Mouse (Mus musculus): ENCODE data around the gene Fgfbp1. TPM values are rescaled to one million over a fixed set of nuclear protein-coding genes. Genes with fewer than 3 reads are reported as not detected.

Fgfbp1 gene
- polyA plus RNA-seq (2015; fragmentation: Nextera tagmentation; extraction: Ambion mirVana) = 5.1 and 6.6 TPM in 2 replicates

DNA sequence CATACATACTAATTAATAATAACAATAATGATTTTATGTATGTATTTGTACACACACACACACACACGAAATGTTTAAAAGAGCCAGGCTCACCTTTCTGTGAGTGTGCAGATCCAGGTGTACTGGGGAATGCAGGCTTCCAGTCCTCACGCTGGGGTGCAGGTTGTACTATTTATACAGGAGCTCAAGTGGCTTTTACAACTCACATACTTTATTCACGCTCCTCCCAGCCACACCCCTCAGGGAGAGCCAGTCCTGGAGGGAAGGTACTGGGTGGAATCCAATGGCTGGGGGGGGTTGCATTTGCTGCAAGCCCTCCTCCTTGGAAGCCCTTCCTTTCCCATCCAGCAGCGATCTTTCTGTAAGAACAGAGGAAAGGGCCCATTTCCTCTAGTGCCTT, at the start of gene Fgfbp1:
Fgfbp1 (minus strand) TSS at position 160 of the 400 bp plus-strand sequence.
- ATAC-seq (replicated peaks; ENCODE audit: low FRiP score) = no peak
- WGBS = 53% methylated on average over 4 of the region's 4 CpGs
- Histone ChIP-seq H3K9me3 (replicated peaks) (no peaks in the 10 kb centered on the region), H3K36me3 (no peaks in the 10 kb centered on the region), H3K27ac (no peak within 1 kb of the TSS), H3K27me3 (no peaks in the 10 kb centered on the region), H3K4me3 (replicated peaks) (no peak within 1 kb of the TSS), H3K4me1 (peaks cover 10% of the 10 kb centered on the region; the same call in 1 of the 2 replicates), H3K4me2 (no peak within 1 kb of the TSS), H3K9ac (no peak within 1 kb of the TSS)

DNA sequence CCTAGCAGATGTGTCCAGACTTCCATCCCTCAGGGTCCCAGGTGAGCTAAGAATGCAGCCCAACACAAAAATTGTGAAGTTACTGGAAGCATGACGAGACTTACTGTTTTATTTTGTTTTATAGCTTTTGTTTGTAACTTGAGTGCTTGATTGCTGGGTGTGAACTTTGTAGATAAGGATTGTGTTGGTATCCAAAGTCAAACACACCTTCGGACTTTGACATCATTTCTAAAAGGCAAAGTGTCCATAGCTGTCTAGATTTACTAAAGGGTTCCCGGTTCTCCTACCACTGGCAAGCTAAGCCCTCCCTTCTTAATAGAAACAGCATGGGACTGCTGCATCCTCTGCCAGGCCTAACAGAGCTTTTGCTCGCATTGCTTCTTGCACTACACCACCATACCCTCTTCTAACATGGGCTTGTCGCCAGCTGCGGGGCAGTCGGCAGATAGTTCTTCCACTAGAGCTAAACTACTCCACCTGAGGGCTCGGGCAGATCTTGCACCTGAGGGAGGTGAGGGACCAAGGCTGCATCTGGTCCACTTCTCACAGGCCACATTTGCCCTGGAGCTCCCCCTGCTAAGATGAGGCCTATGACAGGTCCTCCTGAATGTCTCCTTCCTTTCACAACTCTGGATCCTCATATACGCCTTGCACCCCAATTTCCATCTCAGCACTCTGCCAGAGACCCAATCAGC, 16.9 kb upstream of the Fgfbp1 start:
- H3K4me3 ChIP-seq (replicated peaks) = no peak overlapping the region
- no peaks in the 10 kb centered on the region for H3K4me1 ChIP-seq
- peaks cover 30% of the 10 kb centered on the region for H3K36me3 ChIP-seq
- ATAC-seq (replicated peaks; ENCODE audit: low FRiP score) = no peak
- H3K27ac ChIP-seq = no peak overlapping the region
- H3K9me3 ChIP-seq (replicated peaks) = no peaks in the 10 kb centered on the region
- 91% methylated on average over 9 of the region's 9 CpGs for WGBS
- no peaks in the 10 kb centered on the region for H3K27me3 ChIP-seq
- no peak overlapping the region for H3K4me2 ChIP-seq
- no peak overlapping the region for H3K9ac ChIP-seq

DNA sequence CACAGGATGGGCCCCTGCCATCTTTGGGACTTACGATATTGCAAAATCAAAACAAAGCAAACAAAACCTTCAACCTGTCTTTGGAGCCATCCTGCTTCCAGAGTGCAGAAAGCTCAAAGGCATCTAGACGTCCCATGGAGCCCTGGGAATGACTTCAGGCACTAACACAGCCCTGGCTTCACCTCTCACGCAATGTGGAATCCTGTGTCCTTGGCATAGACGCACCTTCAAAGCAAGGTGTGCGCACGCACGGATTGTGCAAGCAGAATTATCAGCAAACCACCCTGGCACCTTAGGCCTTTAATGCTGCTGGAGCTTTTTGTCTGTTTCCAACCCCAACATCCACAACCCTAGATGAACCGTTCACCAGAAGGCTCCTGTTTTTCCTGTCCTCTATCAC, 16.0 kb upstream of the Fgfbp1 start:
- no peaks in the 10 kb centered on the region for H3K4me1 ChIP-seq
- no peak overlapping the region for H3K4me2 ChIP-seq
- ATAC-seq (replicated peaks; ENCODE audit: low FRiP score) = no peak
- H3K9ac ChIP-seq = no peak overlapping the region
- no peaks in the 10 kb centered on the region for H3K9me3 ChIP-seq (replicated peaks)
- WGBS = 88% methylated on average over 8 of the region's 8 CpGs
- no peak overlapping the region for H3K4me3 ChIP-seq (replicated peaks)
- no peak overlapping the region for H3K27ac ChIP-seq
- H3K27me3 ChIP-seq = no peaks in the 10 kb centered on the region
- peaks cover 22% of the 10 kb centered on the region for H3K36me3 ChIP-seq

DNA sequence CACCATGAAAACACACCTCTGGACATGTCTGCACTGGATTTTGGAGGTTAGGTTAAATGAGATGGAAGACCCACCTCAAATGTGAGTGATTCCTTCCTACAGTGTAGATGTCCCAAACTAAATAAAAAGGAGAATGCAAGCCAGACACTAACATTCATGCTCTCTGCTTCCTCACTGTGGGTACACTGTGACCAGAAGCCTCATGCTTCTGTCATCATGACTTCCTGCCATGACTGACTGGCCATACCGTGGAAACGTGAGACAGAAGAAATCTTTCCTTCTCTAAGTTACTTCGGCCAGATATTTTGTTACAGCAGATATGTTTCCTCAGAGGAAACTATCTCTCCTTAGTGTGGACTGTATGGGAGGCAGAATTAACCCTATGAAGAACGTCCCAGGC, 14.6 kb upstream of the Fgfbp1 start:
- Histone ChIP-seq H3K27me3 (no peaks in the 10 kb centered on the region), H3K4me3 (replicated peaks) (no peak overlapping the region), H3K36me3 (peaks cover 10% of the 10 kb centered on the region), H3K27ac (no peak overlapping the region), H3K9me3 (replicated peaks) (no peaks in the 10 kb centered on the region), H3K9ac (no peak overlapping the region), H3K4me2 (no peak overlapping the region), H3K4me1 (no peaks in the 10 kb centered on the region)
- ATAC-seq (replicated peaks; ENCODE audit: low FRiP score) = no peak
- 50% methylated on average over 4 of the region's 4 CpGs for WGBS

DNA sequence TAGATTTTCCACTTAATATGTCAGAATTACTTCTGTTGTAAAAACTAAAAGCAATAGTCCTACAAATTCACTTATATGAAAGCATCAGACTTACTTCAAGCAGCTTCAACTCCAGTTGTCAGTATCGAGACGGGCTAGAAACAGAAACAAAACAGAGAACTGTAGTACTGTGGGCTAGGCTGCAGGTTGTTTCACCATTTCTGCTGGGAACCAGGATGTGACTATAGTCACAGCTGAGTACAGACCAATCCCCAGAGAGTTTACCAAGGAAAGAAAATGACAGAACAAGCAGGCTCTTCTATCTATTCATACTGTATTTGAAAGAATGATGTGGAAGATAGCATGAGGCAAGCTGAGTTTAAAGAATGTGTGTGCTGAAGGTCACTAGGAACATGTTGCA, 13.4 kb upstream of the Fgfbp1 start:
- Histone ChIP-seq H3K4me2 (no peak overlapping the region), H3K4me3 (replicated peaks) (no peak overlapping the region), H3K36me3 (peaks cover 2% of the 10 kb centered on the region), H3K4me1 (no peaks in the 10 kb centered on the region), H3K9me3 (replicated peaks) (no peaks in the 10 kb centered on the region), H3K9ac (no peak overlapping the region), H3K27me3 (no peaks in the 10 kb centered on the region), H3K27ac (no peak overlapping the region)
- ATAC-seq (replicated peaks; ENCODE audit: low FRiP score) = no peak
- WGBS = 90% methylated on average over 2 of the region's 2 CpGs

DNA sequence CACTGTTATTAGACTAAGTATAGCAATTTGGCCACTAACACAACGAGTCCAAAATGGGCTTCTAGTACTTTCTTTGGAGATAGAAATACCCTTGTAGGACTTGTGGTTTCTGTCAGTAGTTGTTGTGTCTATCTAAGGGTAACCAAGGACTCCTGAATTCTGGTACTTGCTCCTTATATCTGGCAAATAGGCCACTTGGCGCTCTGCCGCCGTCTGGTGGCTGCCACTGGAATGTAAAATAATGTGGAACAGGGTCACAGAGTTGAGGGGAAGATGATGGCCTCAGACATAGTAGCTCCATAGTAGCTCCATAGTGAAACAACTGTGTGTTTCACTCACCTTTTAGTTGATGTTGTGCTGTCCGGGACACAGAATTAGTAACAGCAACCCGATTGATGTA, 8.7 kb upstream of the Fgfbp1 start:
- no peaks in the 10 kb centered on the region for H3K4me1 ChIP-seq
- no peaks in the 10 kb centered on the region; the same call in 1 of the 2 replicates for H3K36me3 ChIP-seq
- ATAC-seq (replicated peaks; ENCODE audit: low FRiP score) = no peak
- no peaks in the 10 kb centered on the region for H3K27me3 ChIP-seq
- H3K4me3 ChIP-seq (replicated peaks) = no peak overlapping the region
- no peak overlapping the region for H3K27ac ChIP-seq
- WGBS = 54% methylated on average over 6 of the region's 6 CpGs
- H3K9ac ChIP-seq = no peak overlapping the region
- H3K4me2 ChIP-seq = no peak overlapping the region
- no peaks in the 10 kb centered on the region for H3K9me3 ChIP-seq (replicated peaks)

DNA sequence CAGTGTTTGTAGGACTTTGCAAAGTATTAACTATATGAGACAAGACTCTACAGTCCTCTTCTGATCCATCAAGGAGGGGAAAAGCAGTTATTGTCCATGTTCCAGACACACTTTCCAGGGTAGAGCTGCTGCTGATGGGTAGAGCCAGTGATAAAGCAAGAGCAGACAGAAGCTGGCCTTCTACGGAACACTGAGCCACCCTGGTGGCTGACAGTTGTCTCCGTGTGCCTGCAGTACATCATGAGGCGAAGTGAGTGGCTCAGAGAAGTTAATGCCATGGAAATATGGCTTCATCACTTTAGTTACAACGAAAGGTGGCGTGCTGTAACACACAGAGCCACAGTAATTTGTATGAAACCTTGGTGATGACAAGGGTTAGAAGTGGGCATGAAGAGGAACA, 7.4 kb upstream of the Fgfbp1 start:
- ATAC-seq (replicated peaks; ENCODE audit: low FRiP score) = no peak
- WGBS = 76% methylated on average over 5 of the region's 5 CpGs
- Histone ChIP-seq H3K4me1 (no peaks in the 10 kb centered on the region), H3K9me3 (replicated peaks) (no peaks in the 10 kb centered on the region), H3K27me3 (no peaks in the 10 kb centered on the region), H3K4me3 (replicated peaks) (no peak overlapping the region), H3K27ac (no peak overlapping the region), H3K9ac (no peak overlapping the region), H3K36me3 (no peaks in the 10 kb centered on the region), H3K4me2 (no peak overlapping the region)

DNA sequence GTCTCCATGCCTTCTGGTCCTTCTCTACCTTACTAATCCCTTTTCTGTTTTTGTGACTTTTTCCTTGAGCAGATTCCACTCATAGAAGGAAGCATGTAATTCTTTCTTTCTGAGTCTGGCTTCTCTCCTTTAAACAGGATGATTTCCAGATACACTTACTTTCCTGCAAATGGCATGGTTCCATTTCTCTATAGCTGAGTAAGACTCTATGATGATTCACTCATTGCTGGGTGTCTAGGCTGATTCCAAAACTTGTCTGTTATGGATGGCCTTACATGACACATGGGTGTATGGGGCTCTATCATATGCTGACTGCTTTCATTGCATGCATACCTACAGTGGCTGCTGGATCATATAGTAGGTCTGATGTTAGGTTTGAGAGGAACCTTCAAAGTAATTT, 4.6 kb upstream of the Fgfbp1 start:
- Histone ChIP-seq H3K4me1 (peaks cover 4% of the 10 kb centered on the region; the same call in 1 of the 2 replicates), H3K27ac (no peak overlapping the region), H3K4me3 (replicated peaks) (no peak overlapping the region), H3K36me3 (no peaks in the 10 kb centered on the region), H3K9me3 (replicated peaks) (no peaks in the 10 kb centered on the region), H3K9ac (no peak overlapping the region), H3K4me2 (no peak overlapping the region), H3K27me3 (no peaks in the 10 kb centered on the region)
- ATAC-seq (replicated peaks; ENCODE audit: low FRiP score) = no peak

DNA sequence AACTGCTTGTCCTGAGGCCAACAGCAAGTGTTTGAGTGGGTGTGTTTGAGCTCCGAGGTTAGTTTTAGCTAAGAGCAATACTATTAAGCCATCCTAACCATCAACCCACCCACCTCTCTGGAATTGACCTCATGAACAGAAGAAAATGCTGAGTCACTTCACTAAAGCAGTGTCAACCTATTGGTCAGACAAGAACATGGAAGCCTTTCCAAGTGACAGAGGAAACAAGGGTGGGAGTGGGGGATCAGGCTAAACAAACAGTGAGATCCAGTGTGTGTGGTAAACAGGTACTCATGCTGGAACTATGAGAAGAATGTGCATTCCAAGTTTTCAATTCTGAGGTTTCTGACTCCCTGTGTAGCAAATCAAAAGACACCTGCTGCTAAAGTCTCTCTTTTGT, 1.3 kb upstream of the Fgfbp1 start:
- 51% methylated on average over 1 of the region's 1 CpGs for WGBS
- no peaks in the 10 kb centered on the region for H3K36me3 ChIP-seq
- H3K4me2 ChIP-seq = no peak overlapping the region
- no peak overlapping the region for H3K4me3 ChIP-seq (replicated peaks)
- no peaks in the 10 kb centered on the region for H3K9me3 ChIP-seq (replicated peaks)
- no peaks in the 10 kb centered on the region for H3K27me3 ChIP-seq
- H3K27ac ChIP-seq = no peak overlapping the region
- H3K9ac ChIP-seq = no peak overlapping the region
- no peak for ATAC-seq (replicated peaks; ENCODE audit: low FRiP score)
- peaks cover 4% of the 10 kb centered on the region; the same call in 1 of the 2 replicates for H3K4me1 ChIP-seq

DNA sequence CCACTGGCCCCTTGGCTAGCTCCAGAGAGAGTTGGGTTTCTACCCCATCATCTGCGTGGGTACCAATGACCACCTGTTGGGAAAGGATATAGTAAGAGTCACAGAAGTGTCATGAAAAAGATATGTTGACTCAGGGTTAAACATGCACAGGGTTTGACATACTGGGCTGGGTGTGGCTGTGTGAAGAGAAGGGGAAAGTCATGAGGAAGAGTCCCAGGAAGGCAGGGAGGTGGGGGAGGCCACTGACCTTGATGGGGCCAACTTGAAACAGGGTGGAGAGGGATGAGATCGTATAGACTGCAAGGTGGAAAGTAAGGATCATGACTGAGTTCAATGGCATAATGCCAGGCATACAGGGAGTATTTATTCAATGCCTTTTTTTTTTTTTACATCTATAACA, 1.2 kb downstream of the Fgfbp1 start:
- no peaks in the 10 kb centered on the region for H3K27me3 ChIP-seq
- H3K4me2 ChIP-seq = no peak overlapping the region
- H3K36me3 ChIP-seq = no peaks in the 10 kb centered on the region
- no peak overlapping the region for H3K9ac ChIP-seq
- H3K4me3 ChIP-seq (replicated peaks) = no peak overlapping the region
- H3K9me3 ChIP-seq (replicated peaks) = no peaks in the 10 kb centered on the region
- no peak for ATAC-seq (replicated peaks; ENCODE audit: low FRiP score)
- WGBS = 68% methylated on average over 2 of the region's 2 CpGs
- H3K27ac ChIP-seq = no peak overlapping the region
- H3K4me1 ChIP-seq = peaks cover 12% of the 10 kb centered on the region; the same call in 1 of the 2 replicates

DNA sequence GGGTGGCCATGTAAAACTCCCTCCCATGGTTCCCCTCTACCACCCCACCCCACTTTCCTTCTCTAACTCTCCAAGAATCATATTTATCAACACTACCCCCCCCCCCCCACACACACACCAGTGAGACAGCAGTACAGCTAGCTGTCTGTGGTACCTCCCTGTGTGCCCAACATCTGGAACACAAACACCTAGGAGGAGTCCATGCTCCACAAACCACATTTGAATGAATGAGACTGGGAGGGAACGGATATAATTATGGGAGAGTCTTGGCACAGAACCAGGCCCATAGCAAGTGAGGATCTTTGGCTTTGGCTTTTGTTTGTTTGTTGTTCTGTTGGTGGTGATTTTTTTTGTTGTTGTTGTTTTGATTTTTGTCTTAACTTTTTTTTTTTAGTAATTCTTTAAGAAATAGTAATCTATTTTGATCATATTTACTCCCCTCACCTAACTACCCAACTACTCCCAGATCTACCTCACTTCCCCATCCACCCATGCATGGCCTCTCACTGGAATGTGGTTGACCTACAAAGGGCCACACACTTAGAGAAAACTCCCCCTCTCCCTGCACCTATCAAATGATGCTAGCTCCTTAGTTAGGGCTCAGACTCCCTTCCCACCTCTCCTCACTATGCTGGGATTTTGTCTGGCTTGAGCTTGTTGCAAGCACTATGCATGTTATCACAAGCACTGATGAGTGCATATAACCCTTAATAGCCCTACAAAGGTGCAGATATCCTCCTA, 4.6 kb downstream of the Fgfbp1 start:
- Histone ChIP-seq H3K9me3 (replicated peaks) (no peaks in the 10 kb centered on the region), H3K4me2 (no peak overlapping the region), H3K36me3 (no peaks in the 10 kb centered on the region), H3K27ac (peak overlapping the region; percentile 39; the same call in 1 of the 2 replicates), H3K9ac (no peak overlapping the region), H3K4me3 (replicated peaks) (no peak overlapping the region), H3K4me1 (peaks cover 12% of the 10 kb centered on the region; the same call in 1 of the 2 replicates), H3K27me3 (no peaks in the 10 kb centered on the region)
- ATAC-seq (replicated peaks; ENCODE audit: low FRiP score) = peak; percentile 80
- 33% methylated on average over 1 of the region's 1 CpGs for WGBS

DNA sequence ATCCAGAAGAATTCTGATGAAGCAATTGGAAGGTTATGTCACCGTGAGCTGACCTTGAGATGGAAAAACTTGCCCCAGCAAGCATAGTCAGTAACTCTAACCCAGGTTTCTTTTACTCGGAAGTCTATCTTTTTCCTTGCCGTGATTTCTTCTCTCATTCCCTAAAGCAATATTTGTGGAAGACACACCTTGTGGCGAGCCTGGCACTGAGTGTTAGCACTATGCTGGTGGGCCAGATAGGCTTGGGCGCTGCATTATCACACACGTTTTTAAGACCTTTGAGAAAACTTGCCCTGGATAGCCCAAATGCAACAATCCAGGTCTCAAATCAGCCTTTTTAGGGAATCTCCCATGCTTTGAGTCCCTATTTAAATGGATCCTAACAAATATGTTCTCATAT, 7.4 kb downstream of the Fgfbp1 start:
- Histone ChIP-seq H3K27ac (no peak overlapping the region), H3K4me3 (replicated peaks) (no peak overlapping the region), H3K9ac (no peak overlapping the region), H3K27me3 (no peaks in the 10 kb centered on the region), H3K9me3 (replicated peaks) (no peaks in the 10 kb centered on the region), H3K4me1 (0 out of 2 replicates have a peak, but pooled peaks cover 8% of the 10 kb centered on the region), H3K4me2 (no peak overlapping the region), H3K36me3 (no peaks in the 10 kb centered on the region)
- no peak for ATAC-seq (replicated peaks; ENCODE audit: low FRiP score)
- 86% methylated on average over 6 of the region's 6 CpGs for WGBS
